Mouse (Mus musculus) liver, adult 2 months (tissue): Measurements from ENCODE around the gene Galntl5.

Experiments used
- CTCF ChIP-seq: fragments of 200-500 bp; IDR thresholded peaks from 2 replicates; pipeline ENCODE4 v1.5.1; 2011; ENCODE audit warnings: low read depth, low read length, control low read depth
- POLR2A ChIP-seq: fragments of 200-500 bp; IDR thresholded peaks from 2 replicates; pipeline ENCODE4 v1.6.1; 2011; ENCODE audit warnings: low read length, control low read depth; ENCODE audit not compliant: insufficient read depth; ENCODE audit errors: extremely low read depth

GRCm38 (mm10) chr5:25261452-25261851, 80.2 kb downstream of the Galntl5 start:
- TF ChIP-seq CTCF (no peak), POLR2A (no peak)
